Mouse (Mus musculus) olfactory bulb, adult 2 months (tissue): ENCODE data around the gene St3gal4.

ENCODE experiments used
- CTCF ChIP-seq: fragments of 200-500 bp; IDR thresholded peaks from 2 replicates; pipeline ENCODE4 v1.5.1; 2012; ENCODE audit warnings: low read depth, mild to moderate bottlenecking, low read length, moderate library complexity; ENCODE audit not compliant: insufficient read depth
- POLR2A ChIP-seq: fragments of 200-500 bp; IDR thresholded peaks from 2 replicates; pipeline ENCODE4 v1.6.1; 2012; ENCODE audit warnings: mild to moderate bottlenecking, low read depth, low read length, moderate library complexity; ENCODE audit not compliant: insufficient read depth

DNA sequence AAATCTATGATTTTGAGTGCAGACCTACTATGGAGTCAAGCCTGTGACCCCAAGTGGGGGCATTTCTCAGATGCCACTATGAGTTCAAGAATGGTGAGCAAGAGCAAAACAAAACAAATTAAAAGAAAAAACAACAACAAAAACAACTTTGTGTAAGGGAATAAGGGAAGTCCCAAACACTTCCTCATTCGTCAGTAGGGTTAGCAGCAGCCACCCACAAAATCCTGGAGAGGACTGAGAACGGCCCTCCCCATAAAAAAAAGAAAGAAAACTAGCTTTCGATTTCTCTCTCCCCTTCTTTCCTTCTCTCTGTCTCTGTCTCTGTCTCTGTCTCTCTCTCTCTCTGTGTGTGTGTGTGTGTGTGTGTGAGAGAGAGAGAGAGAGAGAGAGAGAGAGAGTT lies 62.5 kb downstream of the St3gal4 start:
- TF ChIP-seq CTCF (no peak), POLR2A (no peak)
